Mouse (Mus musculus): ENCODE measurements at regions not wholly inside any gene's neighbourhood (a gene's known extent, or its start where the extent isn't known, plus 50 kb on each side); places are given as distances from the start of the nearest gene placed in this dataset.
A peak's percentile ranks its signal among the peaks of the same experiment; 100 is the strongest.

DNA sequence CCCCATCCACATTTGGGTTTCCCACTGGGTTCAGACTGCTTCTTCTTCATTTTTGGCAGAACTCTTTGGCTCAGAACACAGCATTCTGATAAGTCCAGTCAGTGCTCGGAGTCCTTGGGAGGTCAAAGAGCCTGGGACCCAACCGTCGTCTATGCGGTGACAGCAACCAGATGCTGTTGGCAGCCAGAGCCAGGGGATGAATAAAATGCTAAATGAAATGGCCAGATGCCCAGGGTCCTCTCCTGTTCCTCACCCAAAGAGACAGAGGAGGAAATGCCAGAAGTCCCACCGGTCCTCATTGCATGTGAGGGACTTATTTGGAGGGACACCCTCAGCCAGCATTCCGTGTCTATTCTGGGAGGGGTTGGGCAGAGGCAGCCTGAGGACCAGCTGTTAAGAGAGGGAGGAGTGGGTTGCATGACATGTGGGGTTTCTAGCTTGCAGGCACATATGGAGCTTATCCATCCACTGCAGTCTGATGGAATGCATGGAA, 801.2 kb upstream of the Lrrc6 start:
- no peak for DNase-seq (ENCODE audit: low spot score in 2 of 2)

- DNase-seq (ENCODE audit: low spot score in 2 of 2) = no peak
Measured at GRCm38 (mm10) chr15:67301024-67301423, 800.3 kb upstream of the Lrrc6 start.

DNA sequence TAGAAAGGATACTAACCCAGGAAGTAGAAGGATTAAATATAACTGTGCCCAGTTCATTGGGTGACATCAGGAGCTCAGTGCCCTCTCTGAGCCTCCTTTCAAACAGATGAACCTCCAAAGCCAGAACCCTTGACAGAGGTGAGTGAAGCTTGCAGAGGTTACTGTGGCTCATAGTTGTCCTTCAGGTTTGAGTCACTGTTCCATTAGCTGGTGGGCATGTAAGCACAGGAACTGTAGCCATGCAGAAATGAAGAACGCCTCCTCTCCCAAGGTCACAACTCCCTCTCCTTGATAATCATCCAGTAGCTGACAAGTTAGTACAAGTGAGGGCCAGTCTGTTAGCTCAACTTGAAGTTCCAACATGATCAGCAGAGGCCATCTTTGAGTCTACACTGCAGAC, 794.1 kb upstream of the Lrrc6 start:
- no peak for DNase-seq (ENCODE audit: low spot score in 2 of 2)

GRCm38 (mm10) chr15:67289749-67290148, 789.0 kb upstream of the Lrrc6 start:
- no peak for DNase-seq (ENCODE audit: low spot score in 2 of 2)

- DNase-seq (ENCODE audit: low spot score in 2 of 2) = no peak
Measured at GRCm38 (mm10) chr15:67284941-67285340, 784.2 kb upstream of the Lrrc6 start.

DNA sequence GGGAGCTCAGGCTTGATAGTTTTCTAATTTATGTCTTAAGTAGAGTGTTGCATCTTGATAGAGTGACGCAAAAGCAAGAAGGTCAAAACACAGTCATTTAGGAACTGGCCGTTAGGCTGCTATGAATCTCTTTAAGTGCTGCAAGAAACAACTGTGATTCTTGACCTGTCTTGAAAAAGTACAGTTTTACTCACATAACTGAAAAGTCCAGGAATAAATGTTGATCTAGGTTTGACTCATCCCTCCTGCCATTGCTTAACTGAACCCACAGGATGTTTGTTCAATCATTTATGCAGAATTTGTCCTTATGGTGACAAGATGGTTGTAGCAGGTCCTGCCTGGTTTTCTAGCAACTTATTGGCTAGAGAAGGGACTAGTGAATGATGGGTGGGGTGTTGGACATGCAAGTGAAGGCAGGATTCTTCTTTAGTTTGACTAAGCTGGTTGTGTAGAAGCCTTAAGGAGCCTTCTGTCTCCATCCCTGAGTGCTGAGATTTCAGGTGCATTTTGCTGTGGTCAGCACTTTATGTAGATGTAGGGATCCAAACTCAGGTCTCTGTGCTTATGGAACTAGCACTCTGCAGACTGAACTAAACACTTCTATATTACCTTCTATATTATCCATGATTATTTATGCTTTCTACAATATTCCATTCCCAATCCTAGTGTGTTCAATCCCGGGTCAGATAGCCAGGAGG, 782.7 kb upstream of the Lrrc6 start:
- no peak for DNase-seq (ENCODE audit: low spot score in 2 of 2)

DNA sequence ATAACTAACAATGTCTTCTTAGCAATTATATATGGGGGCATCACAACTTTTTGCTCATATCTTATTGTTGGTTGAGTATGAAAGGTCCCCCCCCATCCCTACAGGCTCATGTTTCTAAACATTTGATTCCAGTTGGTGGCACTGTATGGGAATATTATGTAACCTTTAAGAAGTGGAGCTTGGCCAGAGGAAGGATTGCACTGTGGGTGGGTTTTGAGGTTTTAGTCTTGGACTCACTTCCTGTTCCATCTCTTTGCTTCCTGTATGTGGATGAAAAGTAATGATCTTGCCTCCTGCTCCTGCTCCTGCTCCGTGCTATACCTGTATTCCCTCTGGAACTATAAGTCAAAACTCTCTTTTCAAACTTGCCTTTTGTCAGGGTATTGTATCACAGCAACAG, 778.2 kb upstream of the Lrrc6 start:
- no peak for DNase-seq (ENCODE audit: low spot score in 2 of 2)

DNA sequence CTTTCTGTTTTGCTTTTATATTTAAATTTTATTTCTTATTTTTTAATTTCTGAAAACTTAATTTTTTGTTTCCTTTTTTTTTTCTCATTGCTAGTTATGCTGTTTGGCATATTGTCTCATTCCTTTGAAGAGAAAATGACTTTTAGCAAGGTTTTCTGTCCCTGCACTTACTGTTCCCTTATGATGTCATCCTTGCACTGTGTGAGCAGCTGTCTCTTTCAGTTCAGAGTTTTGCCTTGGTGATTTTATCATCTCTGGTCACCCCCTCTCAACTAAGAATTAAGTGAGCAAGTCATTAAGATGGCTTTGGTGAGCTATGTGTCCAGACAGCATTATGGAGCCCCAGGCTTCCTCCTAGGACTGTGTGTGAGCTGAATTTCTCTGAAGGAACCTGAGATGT, 774.3 kb upstream of the Lrrc6 start:
- no peak for DNase-seq (ENCODE audit: low spot score in 2 of 2)

- no peak for DNase-seq (ENCODE audit: low spot score in 2 of 2)
Measured at GRCm38 (mm10) chr15:67272397-67272796, 771.7 kb upstream of the Lrrc6 start.

DNA sequence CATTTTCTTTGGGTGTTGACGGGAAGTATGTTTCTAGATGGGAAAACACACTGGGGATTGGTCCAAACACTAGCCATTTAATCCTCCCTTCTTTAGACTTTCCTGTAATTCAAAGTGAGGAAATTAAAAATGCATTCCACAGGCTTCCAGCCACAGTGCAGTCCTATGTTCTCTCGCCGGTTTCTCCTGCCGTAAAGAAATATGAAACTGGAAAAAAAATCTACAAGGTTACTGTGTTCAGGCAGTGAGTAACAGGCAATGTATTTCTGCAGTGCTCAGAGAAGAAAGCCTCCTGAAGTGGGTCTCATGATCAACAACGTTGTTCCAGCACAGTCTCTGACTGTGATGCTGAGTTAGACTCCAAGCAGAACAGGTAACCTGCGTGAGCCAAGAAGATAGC, 763.0 kb upstream of the Lrrc6 start:
- no peak for DNase-seq (ENCODE audit: low spot score in 2 of 2)

GRCm38 (mm10) chr15:67263313-67263712, 762.6 kb upstream of the Lrrc6 start:
- DNase-seq (ENCODE audit: low spot score in 2 of 2) = no peak

DNA sequence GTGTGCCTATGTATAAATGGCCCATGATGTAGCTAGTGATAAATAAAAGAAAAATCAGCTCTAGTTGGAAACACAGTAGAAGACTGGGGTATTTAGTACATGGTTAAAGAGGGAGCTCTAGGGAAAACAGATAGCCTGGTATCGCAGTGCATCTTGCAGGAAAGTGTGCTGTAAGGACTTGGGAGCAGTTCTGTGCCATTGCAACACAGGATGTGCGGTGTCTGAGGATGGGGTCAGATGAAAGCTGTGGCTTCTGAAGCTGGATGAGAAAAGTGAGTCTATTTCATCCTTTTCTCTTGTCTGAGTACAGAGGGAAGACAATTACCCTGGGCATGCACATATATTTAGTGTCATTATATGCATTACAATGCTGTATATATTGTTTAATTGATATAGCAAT, 761.6 kb upstream of the Lrrc6 start:
- DNase-seq (ENCODE audit: low spot score in 2 of 2) = no peak

GRCm38 (mm10) chr15:67260666-67261065, 760.0 kb upstream of the Lrrc6 start:
- no peak for DNase-seq (ENCODE audit: low spot score in 2 of 2)

DNA sequence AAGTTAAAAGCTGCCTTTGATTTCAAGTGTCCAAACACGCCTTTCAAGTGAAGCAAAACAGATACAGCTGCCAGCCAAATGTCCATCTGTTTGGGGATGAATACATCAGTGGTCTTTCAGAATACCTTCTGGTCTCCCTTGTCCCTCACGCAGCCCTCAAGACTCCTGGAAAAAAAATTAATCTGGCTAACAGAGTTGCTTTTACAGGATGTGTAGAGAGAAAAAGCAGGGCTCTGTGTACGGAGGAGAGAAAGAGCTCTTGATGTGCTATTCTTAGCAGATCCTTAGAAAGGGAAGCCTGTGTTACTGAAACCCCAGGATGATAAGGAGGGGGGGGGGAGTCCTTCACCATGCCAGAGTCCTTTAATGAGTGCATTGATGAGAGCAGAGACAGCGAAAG, 748.4 kb upstream of the Lrrc6 start:
- DNase-seq (ENCODE audit: low spot score in 2 of 2) = no peak

- DNase-seq (ENCODE audit: low spot score in 2 of 2) = no peak
Measured at GRCm38 (mm10) chr15:67248471-67248870, 747.8 kb upstream of the Lrrc6 start.

DNA sequence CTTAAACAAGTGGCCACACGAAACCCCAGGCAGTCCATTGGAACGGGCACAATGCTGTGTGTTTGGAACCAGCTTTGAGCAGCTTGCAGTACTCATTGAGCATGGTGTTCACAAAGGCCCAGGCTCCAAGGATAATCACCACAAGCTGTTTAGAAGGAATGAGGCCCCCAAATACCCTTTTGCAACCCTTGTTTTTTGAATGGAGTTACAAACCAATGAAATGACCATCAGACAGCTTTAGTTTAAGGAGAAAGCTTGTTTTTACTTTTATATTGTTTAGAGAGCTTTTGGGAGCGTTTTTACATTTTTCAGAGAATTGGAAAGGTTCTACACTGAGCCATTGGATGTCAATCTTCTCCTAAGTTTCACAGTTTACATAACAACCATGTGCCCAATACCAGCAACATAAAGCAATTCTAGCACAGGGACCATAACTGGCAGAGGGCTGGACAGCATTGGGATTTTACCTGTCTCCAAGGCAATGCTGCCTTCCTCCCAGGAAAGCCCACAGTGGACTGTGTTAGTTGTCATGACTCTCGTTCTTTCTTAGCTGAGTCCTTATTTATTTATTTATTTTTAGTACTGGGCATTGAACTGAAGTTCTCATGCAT, 745.1 kb upstream of the Lrrc6 start:
- DNase-seq (ENCODE audit: low spot score in 2 of 2) = no peak

DNA sequence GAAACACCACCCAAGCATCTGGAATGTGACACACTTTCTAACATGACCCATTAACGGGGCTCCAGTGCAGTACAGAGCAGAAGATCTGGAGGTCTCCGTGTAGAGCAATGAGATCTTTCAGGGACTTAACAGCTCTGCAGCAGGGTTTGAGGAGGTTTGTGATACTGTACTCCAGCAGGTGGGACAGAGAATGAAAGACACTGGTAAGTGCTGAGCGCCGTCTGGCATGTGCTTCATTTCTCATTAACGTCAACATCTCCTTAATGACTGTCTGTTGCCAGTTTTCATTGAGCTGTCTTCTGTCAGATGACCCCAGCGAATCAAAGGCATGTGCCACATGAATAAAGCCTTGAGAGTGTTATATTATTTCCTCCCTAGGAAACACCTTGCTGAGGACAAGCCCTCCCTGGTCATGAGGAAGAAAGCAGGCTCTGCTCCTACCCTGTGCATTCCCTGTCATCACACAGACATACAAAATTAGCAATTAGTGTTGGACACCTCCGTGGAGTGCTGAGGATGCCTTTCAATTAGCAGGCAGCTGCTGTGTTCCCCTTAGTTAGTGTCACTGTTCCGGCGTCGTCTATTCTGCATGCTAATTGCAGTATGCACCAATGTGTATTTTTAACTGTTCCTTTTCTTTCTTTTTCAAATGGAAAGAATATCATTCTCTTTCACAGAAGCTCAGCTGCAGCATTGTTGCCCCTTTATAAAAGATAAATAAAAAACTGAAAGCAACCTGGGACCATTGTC, 744.4 kb upstream of the Lrrc6 start:
- DNase-seq (ENCODE audit: low spot score in 2 of 2) = no peak

- no peak for DNase-seq (ENCODE audit: low spot score in 2 of 2)
Measured at GRCm38 (mm10) chr15:67235107-67235785, 734.5 kb upstream of the Lrrc6 start.

DNA sequence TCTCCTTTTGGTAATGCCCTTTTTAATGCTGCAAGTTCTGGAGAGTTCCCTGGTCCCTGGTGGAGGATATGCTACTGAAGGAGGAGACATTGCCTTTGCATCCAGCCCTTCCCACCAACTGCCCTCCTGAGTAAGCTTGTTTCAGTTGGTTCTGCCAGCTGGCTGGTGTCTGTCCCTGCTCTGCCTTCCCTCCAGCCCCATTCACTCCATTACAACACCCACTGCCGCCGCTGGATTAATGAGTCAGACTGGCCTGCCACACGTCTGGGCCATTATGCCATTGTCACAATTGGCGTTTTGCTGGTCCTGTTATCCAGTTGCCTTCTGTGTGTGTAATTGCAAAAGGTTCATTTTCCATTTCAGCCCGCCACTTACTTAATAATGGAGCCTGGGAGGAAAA, 728.6 kb upstream of the Lrrc6 start:
- peak in 1 of 2 experiments; percentile 3 for DNase-seq (ENCODE audit: low spot score in 2 of 2)

DNA sequence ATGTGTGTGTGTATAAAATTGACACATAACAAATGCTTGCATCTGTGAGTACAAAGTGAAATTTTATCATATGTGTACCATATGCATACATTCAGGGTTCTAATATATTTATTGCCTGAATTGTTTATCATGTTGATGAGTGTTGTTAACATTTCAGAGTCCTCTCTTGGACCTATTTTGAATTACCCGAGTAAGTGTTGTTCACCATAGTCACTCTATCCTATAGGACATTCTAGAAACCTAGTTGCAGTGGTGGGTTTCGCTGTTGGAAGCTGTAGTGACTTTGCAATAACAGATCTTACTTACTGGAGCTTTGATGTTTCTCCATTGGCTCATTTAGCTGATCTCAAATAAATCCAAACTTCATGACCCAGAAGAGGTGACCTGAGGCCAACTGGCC, 727.9 kb upstream of the Lrrc6 start:
- DNase-seq (ENCODE audit: low spot score in 2 of 2) = no peak

DNA sequence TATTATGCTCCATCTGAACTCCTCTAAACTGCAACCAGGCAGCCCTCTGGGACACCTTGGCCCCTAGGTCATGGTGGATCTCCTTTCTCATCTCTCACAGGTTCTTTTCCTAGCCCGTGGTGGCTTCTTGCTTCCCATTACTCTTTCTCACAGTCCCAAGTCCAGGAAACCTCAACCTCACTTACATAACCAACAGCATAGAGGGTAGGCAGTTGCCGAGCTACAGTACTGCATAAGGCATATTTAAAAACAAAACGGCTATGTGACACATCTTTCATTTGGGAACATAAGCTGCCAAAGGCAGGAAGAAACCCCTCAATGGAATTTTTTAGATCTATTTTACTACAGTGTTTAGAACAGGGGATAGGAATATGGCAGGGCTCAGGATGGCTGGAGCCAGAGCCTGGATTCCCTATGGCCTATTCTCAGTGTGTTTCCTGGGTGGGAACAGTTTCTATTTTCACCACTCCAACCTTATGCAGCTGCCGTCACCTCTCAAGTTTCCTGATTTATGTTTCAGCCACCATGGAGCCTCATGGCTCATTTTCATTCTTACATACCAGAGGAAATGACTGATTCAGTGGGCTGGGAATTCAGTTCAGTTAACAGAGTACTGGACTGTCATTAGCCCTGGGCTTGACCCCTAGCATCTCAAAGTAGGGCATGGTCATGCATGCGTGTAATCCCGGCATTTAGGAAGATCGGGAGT, 726.9 kb upstream of the Lrrc6 start:
- DNase-seq (ENCODE audit: low spot score in 2 of 2) = no peak
